Mouse (Mus musculus): ENCODE results near the gene 2610001J05Rik.
"Not testable (repeated sequence)": the region's sequence is repeated elsewhere in the genome, so short reads cannot be mapped to it uniquely, and the experiment has no call there.

The 2610001J05Rik gene

DNA sequence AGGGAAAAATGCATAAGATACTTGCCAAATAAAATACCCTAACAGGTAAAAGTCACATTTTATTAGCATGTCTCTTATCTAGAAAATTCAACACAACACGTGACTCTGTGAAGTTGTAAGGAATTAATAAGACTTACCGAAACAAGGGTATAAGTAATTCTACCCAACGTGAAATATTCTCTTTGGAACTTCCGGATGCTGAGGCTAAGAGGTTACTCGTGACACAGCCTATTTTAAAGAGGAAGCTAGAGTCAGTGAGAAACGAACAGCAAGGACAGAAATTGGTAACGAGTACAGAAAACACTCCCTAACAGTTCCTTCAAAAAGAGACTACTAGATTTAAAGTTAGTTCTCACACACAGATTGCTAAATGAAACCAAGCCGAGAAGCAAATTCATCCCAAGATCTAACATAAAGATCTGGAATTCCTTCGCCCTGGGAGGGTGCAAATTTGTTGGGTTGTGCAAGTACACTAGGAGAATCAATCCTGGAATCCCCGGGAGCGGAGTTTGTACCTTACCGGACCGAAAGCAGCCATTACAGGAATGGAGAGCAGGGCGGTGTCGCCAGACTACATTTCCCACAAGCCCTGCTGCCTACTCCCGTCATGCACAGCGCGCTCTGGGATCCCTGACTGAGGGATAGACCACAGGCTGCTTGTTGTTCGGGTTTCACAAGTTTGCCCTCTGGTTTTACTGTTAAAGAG, at the start of gene 2610001J05Rik:
TSS of gene 2610001J05Rik (minus strand) at position 600 of the 706 bp plus-strand sequence.
- DNase-seq = peak; percentile 94

DNA sequence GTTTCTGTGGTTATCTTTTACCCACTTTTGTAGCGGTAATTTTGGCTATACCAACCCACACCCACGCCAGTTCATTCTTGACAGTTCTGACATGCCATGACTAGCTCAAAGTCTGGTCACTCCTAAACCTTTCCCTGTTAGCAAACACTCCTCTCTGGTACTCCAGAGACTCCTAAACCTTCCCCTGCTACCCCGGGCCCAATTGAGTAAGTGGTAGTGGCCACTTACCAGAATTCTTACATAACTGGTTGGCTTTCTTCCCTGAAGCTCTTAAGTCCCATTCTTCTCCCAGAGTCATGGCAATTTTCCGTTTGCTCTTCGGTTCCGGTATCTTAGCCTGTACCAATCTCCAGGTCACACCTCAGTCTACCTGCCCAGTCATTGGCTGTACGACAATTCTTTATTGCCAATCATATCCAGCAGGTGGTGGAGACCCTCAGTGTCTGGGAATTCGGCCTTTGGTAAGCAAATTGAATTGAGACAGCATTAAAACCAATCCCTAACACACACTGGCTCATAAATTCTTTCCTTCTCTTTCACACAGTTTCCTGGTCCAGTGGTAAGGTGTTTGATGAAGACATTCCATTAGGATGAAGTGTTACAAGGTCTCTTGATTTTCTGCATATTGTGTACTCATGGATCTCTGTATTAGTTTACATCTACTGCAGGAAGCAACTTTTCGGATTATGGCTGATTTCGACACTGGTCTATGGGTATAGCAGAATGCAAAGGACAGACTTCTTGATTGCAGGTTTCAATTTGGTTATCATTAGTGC, 38.6 kb upstream of the 2610001J05Rik start:
- DNase-seq = no peak

- no peak for DNase-seq
Observed at GRCm38 (mm10) chr6:13902941-13903627, 31.8 kb upstream of the 2610001J05Rik start.

DNA sequence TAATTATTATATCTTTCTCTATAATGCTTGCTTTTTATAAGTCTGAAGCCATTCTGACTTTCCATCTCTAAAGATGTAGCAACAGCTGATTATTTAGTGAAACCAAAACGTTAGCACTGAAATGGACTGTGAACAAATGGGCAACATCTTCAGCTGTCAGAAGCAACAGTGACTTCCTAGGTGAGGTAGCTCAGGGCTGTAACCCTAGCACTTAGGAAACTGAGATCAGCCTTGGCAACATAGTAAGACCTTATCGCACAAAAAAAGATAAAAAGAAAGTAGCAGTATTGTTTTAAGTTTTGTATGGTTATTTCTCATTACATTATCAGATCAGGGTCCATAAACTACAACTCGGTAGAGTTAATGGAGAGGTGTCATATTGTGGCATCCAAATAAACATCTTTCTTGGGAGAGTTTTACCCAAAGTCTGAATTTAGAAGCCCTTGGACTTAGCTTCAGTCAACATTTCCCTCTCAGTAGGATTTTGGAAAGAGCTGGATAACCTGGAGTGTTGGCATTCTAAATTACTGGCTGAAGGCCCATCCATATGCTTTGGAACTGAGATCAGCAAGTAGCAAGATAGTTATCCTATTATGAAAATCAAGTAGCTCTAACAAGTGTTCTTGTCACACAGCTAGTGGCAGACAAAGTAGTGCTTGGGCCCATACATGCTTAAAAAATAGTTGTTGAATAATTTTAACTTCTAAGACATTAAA, 13.7 kb upstream of the 2610001J05Rik start:
- no peak for DNase-seq

DNA sequence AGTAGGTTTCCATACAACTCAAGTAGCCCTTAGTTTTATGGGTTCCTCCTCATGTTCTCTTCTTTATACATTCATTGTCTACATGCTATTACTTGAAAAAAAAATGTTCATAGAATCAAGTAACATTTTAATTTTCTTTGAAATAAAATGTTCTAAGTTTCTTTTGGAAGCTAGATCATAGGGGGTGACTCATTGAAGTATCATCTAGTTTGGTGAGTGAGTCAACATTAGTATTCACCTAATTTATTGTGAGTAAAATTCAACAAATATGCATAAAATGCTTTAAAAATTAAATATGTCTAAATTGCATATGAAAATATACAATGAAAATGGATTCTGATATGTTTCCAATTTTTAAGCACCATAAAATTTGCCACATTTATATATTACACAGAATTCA, 11.6 kb upstream of the 2610001J05Rik start:
- no peak for DNase-seq

DNA sequence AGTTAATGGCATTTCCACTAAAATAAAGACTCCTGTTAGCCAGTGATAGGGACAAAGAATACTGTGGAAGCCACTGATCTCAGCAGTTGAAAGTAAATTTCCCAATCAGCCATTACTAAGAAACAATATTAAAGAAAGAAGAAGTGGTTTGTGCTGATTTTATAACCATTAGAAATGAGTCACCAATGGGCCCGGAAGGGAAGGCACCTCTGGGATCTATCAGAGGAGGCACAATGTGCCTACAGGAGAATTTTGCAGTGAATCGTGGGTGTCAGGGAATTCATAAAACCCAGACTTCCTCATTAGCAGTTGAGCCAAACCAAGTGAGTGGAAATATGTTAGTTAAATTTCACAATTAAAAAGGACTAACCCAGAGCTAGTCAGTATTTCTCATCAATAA, 2.6 kb upstream of the 2610001J05Rik start:
- no peak for DNase-seq

GRCm38 (mm10) chr6:13872076-13872475, 758 bp upstream of the 2610001J05Rik start:
- no peak for DNase-seq

DNA sequence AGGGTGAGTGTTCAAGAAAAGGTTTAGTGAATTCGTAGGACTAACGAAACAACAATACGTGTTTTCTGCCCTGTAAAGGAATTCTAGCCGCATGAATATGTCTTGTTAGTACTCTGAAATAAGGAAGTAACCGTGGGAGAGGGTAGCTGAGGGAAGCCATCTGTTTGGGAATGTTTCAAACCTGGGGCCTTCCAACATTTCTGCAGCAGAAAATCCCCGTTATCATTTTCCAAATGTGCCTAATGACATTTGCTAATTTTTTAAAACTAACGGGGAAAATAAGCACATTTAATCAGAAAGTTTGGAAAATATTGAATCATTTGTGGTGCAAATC, 274 bp upstream of the 2610001J05Rik start:
- DNase-seq = no peak

DNA sequence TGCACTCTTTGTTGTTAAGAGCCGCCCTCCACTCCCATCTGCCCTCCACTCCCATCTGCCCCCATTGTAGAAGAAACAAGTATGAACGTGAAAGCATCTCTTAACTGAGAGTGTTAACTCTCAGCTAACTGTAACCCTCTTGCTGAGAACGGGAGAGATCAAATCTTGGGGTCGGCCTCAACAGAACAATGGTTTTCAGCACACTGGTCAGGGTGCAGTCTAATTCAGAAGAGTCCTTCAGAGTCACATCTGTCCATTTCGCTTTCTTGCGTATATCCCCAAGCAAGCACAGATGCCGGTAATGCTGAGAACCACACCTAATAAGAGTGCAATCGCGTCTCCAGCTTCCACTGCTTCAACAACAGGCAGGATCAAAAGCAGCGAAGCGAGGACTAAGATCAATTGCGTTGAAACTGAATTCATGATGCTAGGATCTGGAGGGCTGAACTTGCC, 1.0 kb downstream of the 2610001J05Rik start:
- DNase-seq = no peak

GRCm38 (mm10) chr6:13860596-13860995, 10.7 kb downstream of the 2610001J05Rik start:
- no peak for DNase-seq

- no peak for DNase-seq
Observed at GRCm38 (mm10) chr6:13859877-13860585, 11.3 kb downstream of the 2610001J05Rik start.

GRCm38 (mm10) chr6:13854230-13854629, 17.1 kb downstream of the 2610001J05Rik start:
- DNase-seq = no peak

GRCm38 (mm10) chr6:13853244-13853643, 18.1 kb downstream of the 2610001J05Rik start:
- DNase-seq = no peak

DNA sequence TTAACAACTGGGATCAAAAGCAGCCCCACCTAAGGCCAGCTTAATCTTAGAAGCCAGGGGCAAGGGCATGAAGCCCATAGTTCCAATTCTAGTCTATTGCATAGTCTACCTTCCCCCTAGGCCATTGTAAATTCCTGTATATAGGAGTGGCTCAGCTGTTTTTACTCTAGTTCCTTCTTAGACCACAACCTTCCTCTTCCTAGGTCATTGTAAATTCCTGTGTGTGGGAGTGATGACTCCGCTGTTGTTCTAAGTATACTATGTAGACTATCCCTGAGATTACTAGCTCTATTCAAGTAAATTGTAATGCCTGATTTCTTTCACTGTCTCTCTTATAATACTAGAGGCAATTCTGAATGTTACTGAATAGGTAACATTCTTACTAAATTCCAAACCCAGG, 25.3 kb downstream of the 2610001J05Rik start:
- not testable (repeated sequence) for DNase-seq

GRCm38 (mm10) chr6:13839345-13840054, 31.8 kb downstream of the 2610001J05Rik start, which contains the start of gene Gpr85:
Gene Gpr85 (minus strand): TSS chr6:13839942.
- peak; percentile 25 for DNase-seq

- peak; percentile 90 for DNase-seq
Observed at GRCm38 (mm10) chr6:13838677-13839344, 32.5 kb downstream of the 2610001J05Rik start.

- peak; percentile 35 for DNase-seq
Observed at GRCm38 (mm10) chr6:13837916-13838676, 33.2 kb downstream of the 2610001J05Rik start.

DNA sequence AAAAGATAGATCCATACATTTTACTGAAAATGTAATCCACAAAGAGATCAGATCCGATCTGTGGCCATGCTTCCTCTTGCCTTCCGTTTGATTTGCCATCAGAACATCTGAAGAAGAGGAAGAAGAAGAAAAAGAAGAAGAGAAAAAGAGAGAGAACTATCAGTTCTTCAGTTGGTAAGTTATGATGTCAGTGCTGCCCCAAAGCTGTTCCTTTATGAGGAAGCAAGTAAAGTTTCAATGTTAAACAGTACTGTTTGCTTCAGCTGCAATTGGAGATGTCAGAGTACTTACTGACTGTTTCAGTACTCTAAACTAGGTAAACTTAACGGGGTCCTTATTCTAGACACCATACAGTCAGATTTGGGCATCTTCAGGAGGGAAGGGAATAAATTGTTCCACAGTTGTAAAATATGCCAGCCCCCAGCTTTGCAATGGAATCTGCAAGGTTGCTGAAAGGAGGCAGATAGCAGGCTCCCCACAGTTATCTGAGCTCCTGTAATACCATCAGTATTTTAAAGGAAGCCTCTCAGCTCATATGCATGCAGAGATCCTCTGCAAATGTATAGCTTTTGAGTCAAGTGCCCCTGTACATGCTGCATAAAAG, 34.2 kb downstream of the 2610001J05Rik start:
- peak; percentile 8 for DNase-seq
